Mouse (Mus musculus) heart, embryonic 12.5 days (tissue): Measurements from ENCODE around the gene Abcc2. TPM values are rescaled to one million over a fixed set of nuclear protein-coding genes. Genes with fewer than 3 reads are reported as not detected.

ENCODE experiments used
- ATAC-seq: fragments of 200-750 bp; cut with Nextera tagmentation; 2 replicates; pipeline ENCODE4 v1.8.0; 2017; ENCODE audit warnings: moderate TSS enrichment, moderate library complexity; ENCODE audit not compliant: insufficient number of reproducible peaks, low FRiP score
- H3K27ac ChIP-seq: fragments of 300-500 bp; sonication (generic); 2 replicates; pipeline ENCODE4 v1.5.1; 2016; ENCODE audit warnings: mild to moderate bottlenecking, moderate library complexity; ENCODE audit not compliant: poor library complexity, severe bottlenecking
- H3K27me3 ChIP-seq: fragments of 300-500 bp; sonication (generic); replicated peaks from 2 replicates; pipeline ENCODE4 v1.6.1; 2016; ENCODE audit warnings: mild to moderate bottlenecking, moderate library complexity
- H3K36me3 ChIP-seq: fragments of 300-500 bp; sonication (generic); 2 replicates; pipeline ENCODE4 v1.6.1; 2016; ENCODE audit warnings: mild to moderate bottlenecking, moderate library complexity
- H3K4me1 ChIP-seq: fragments of 300-500 bp; sonication (generic); replicated peaks from 2 replicates; pipeline ENCODE4 v1.6.1; 2016; ENCODE audit warnings: mild to moderate bottlenecking
- H3K4me2 ChIP-seq: fragments of 300-500 bp; sonication (generic); 2 replicates; pipeline ENCODE4 v1.6.1; 2016; ENCODE audit warnings: mild to moderate bottlenecking, moderate library complexity
- H3K4me3 ChIP-seq: fragments of 300-500 bp; sonication (generic); 2 replicates; pipeline ENCODE4 v1.5.1; 2016; ENCODE audit warnings: mild to moderate bottlenecking
- H3K9ac ChIP-seq: fragments of 300-500 bp; sonication (generic); 2 replicates; pipeline ENCODE4 v1.6.1; 2016; ENCODE audit warnings: mild to moderate bottlenecking, moderate library complexity
- H3K9me3 ChIP-seq: fragments of 300-500 bp; sonication (generic); replicated peaks from 2 replicates; pipeline ENCODE4 v1.6.1; 2016; ENCODE audit warnings: mild to moderate bottlenecking, moderate library complexity
- WGBS: fragments of 180-500 bp; shearing (Covaris S2); methylation state at CpG from one replicate; pipeline ENCODE4 v1.1.7; 2016; 5-methylcytosine and 5-hydroxymethylcytosine counted together
- polyA plus RNA-seq: library from polyadenylated mRNA; unstranded; fragments of >200 nt; fragmentation: Nextera tagmentation; extraction: Ambion mirVana; gene quantifications from 2 replicates; pipeline ENCODE4 v1.2.1, GENCODE M21; 2016

Abcc2 gene
- polyA plus RNA-seq, 1 experiment from 2014 or later = 0.45 TPM

DNA sequence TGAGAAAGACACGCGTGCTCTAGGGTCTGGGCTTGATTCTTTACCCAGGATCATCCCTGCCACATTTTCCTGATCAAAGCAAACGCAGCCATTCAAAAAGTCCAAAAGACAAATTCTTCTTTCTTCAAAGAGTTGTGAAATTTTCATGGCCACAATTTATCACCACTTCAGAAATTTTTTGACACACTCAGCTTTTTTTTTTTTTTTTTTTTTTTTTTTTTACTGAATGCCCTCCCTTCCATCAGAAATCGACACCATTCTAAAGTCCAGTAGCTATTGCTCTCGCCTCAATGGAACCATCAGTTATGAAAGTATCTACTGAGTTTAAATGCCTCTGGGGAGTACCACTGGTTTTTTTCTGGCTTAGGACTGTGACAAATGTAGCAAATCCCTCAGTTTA lies 1.6 kb upstream of the Abcc2 start:
- H3K27me3 ChIP-seq = peaks cover 3% of the 10 kb centered on the region; the same call in 1 of the 2 replicates
- H3K9me3 ChIP-seq = no peaks in the 10 kb centered on the region
- WGBS = 70% methylated on average over 5 of the region's 5 CpGs
- no peaks in the 10 kb centered on the region for H3K36me3 ChIP-seq
- no peak overlapping the region for H3K4me3 ChIP-seq
- no peak overlapping the region for H3K27ac ChIP-seq
- no peak for ATAC-seq
- no peak overlapping the region for H3K4me2 ChIP-seq
- no peak overlapping the region for H3K9ac ChIP-seq
- H3K4me1 ChIP-seq = no peaks in the 10 kb centered on the region

DNA sequence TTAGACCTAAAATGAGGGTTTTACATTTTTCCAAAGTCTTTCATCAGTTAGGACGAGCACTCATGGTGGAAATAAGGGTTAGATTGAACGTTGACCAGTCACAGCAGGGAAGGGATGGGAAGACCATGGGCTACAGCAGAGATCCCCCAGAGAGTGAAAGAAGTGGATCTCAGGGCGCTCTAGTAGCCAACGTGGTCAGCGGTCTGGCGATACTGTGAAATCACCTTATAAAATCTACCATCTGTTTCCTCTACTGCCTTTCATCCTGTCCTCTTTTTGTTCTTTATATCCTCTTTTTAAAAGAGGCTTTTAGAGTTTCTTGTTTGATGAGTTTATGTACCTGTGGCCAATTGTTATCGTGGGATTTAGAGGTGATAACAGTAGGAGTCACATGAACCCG lies 2.8 kb downstream of the Abcc2 start:
- no peak overlapping the region for H3K27ac ChIP-seq
- no peak overlapping the region for H3K9ac ChIP-seq
- no peak overlapping the region for H3K4me3 ChIP-seq
- ATAC-seq = no peak
- no peak overlapping the region for H3K4me2 ChIP-seq
- no peaks in the 10 kb centered on the region for H3K4me1 ChIP-seq
- WGBS = 69% methylated on average over 8 of the region's 8 CpGs
- H3K27me3 ChIP-seq = peaks cover 3% of the 10 kb centered on the region; the same call in 1 of the 2 replicates
- H3K36me3 ChIP-seq = no peaks in the 10 kb centered on the region
- H3K9me3 ChIP-seq = no peaks in the 10 kb centered on the region

DNA sequence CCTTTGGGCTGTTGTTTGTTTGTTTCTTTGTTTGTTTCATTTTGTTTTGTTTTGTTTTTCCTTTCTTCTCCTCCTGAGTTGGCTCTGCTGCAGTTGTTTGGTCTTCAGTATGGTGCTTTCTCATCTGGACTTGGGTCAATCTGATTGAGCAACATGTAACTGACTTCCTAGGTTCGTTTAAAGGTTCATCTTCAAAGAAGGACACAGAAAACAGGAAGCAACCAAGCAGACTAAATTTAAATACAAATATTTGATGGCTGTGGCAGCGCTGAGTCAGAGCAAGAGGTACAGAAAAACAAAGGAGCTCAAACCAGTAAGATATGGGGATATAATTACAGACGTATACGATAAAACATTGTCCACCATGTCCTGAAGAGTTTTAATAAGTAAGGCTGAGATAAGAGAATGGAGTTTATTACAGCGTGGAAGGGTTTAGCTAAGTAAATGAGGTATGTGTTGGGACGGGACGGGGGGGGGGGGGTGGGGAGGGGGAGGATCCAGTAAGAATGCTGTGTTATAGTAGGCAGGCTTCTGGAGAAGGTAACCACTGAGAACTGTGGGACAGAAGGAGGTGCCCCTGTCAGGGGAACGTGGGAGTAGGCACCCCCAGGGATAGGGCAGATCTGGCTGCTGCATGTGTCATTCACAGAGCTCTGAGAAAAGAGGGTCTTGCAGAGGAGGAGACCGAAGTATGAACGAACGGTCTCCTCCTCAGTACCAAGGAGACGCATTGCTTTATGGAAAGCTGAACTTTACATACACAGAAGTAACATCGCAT lies 4.4 kb downstream of the Abcc2 start:
- Histone ChIP-seq H3K4me1 (no peaks in the 10 kb centered on the region), H3K27me3 (peaks cover 3% of the 10 kb centered on the region; the same call in 1 of the 2 replicates), H3K4me2 (no peak overlapping the region), H3K9me3 (no peaks in the 10 kb centered on the region), H3K4me3 (no peak overlapping the region), H3K9ac (no peak overlapping the region), H3K36me3 (no peaks in the 10 kb centered on the region), H3K27ac (no peak overlapping the region)
- 74% methylated on average over 13 of the region's 13 CpGs for WGBS
- no peak for ATAC-seq

DNA sequence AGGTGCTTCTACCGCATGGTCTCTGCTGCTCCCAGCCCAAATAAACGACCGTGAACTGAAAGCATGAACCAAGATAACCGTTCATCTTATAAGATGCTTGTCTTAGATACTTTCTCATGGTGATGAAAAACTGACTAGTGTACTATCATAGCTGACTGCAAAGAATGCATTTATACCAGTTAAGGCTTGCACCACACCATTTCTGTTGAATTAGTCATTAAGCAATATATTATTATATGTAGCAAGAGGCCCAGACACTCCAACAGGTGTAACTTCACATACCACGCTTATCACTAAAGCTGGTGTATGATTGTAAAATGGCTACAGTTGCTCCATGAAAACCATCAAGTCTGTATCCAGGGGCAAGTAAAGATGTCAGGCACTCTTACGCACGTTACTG lies 7.8 kb downstream of the Abcc2 start:
- H3K4me3 ChIP-seq = no peak overlapping the region
- no peak overlapping the region for H3K4me2 ChIP-seq
- H3K36me3 ChIP-seq = no peaks in the 10 kb centered on the region
- no peak overlapping the region for H3K27ac ChIP-seq
- H3K27me3 ChIP-seq = no peaks in the 10 kb centered on the region; the same call in 1 of the 2 replicates
- WGBS = 82% methylated on average over 7 of the region's 7 CpGs
- no peaks in the 10 kb centered on the region for H3K4me1 ChIP-seq
- no peaks in the 10 kb centered on the region for H3K9me3 ChIP-seq
- no peak overlapping the region for H3K9ac ChIP-seq
- ATAC-seq = no peak

DNA sequence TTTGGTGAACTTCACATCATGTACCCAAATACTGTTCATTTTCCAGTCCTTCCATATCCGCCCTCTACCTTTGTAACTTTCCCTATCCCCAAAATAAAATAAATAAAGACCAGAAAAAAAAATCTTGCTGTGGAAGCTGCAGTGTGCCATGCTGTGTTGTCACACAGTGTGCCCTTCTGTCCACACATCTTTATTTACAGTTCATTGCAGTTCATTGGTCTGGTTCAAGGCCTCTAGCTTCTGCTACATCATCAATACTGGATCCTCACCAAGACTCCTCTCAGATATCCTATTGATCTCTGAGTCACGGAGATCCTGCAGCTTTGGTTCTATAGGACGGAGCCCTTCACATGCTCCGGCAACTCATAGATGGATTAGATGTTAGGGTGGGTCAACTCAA lies 10.5 kb downstream of the Abcc2 start:
- no peaks in the 10 kb centered on the region for H3K9me3 ChIP-seq
- H3K36me3 ChIP-seq = no peaks in the 10 kb centered on the region

DNA sequence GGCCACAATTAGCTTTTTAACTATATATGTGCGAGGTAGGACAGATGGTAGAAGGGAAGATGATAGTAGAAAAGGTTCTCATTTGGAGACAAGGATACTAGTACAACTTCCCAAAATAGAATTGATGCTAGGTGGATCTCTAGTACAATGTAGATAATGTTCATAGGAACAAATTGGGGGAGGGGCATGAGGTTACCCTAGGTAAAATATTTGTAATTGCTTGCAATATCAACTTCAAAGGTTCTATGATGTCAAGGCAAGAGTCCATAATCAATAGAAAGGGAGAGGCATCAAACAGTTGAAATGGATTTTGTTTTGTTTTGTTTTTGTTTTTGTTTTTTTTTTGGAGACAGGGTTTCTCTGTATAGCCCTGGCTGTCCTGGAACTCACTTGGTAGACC lies 12.0 kb downstream of the Abcc2 start:
- ATAC-seq = no peak
- H3K9ac ChIP-seq = no peak overlapping the region
- H3K27me3 ChIP-seq = no peaks in the 10 kb centered on the region
- H3K4me2 ChIP-seq = no peak overlapping the region
- WGBS = 88% methylated on average over 1 of the region's 1 CpGs
- no peaks in the 10 kb centered on the region for H3K36me3 ChIP-seq
- no peak overlapping the region for H3K27ac ChIP-seq
- H3K9me3 ChIP-seq = no peaks in the 10 kb centered on the region
- no peak overlapping the region for H3K4me3 ChIP-seq
- no peaks in the 10 kb centered on the region for H3K4me1 ChIP-seq

More for the DNA sequence above, 10.5 kb downstream of the Abcc2 start:
- no peaks in the 10 kb centered on the region for H3K4me1 ChIP-seq
- no peak overlapping the region for H3K4me3 ChIP-seq
- no peak overlapping the region for H3K4me2 ChIP-seq
- WGBS = 73% methylated on average over 4 of the region's 4 CpGs
- no peaks in the 10 kb centered on the region for H3K27me3 ChIP-seq
- no peak overlapping the region for H3K9ac ChIP-seq
- H3K27ac ChIP-seq = no peak overlapping the region
- ATAC-seq = no peak

DNA sequence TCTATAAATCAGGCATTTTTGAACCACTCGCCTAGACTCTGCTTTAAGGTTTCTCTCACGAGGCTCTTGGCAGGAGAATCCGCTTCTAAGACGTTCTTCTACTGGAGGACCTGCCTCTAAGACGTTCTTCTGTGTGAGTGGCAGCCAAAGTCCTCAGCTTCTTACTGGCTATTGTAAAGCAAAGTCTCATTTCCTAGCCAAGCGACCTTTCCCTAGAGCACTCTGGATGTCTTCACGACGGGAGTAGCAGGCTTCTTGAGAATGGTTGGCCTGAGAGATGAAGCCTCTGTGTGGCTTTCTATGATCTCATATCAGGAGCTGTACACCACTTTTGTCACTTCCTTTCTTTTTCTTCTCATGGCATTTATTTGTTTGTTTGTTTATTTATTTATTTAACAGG lies 13.5 kb downstream of the Abcc2 start:
- no peaks in the 10 kb centered on the region for H3K4me1 ChIP-seq
- H3K36me3 ChIP-seq = no peaks in the 10 kb centered on the region
- no peaks in the 10 kb centered on the region for H3K27me3 ChIP-seq
- no peak overlapping the region for H3K9ac ChIP-seq
- H3K4me2 ChIP-seq = no peak overlapping the region
- no peak for ATAC-seq
- WGBS = 79% methylated on average over 8 of the region's 8 CpGs
- no peaks in the 10 kb centered on the region for H3K9me3 ChIP-seq
- H3K27ac ChIP-seq = no peak overlapping the region
- no peak overlapping the region for H3K4me3 ChIP-seq

DNA sequence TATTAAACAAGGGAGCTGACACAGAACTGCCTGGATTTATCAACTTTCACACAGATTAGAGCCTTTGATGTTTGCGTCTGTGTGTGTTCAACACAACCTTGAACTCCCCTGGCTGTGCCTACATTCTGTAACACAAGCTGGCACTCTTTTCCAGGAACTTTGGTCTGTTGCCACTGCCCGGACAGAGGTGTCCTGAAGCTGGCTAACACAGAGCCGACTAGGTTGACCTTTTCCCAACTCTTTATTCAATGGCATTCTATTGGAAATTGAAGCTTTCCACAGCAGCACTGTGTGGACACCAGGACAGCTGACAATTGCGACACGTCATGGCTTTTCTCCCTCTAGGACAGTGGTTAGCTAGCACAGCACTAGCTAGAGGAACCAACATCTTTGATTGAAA lies 15.2 kb downstream of the Abcc2 start:
- H3K36me3 ChIP-seq = no peaks in the 10 kb centered on the region
- H3K9ac ChIP-seq = no peak overlapping the region
- no peak for ATAC-seq
- H3K4me2 ChIP-seq = no peak overlapping the region
- no peak overlapping the region for H3K27ac ChIP-seq
- no peaks in the 10 kb centered on the region for H3K27me3 ChIP-seq
- H3K9me3 ChIP-seq = no peaks in the 10 kb centered on the region
- H3K4me1 ChIP-seq = no peaks in the 10 kb centered on the region
- H3K4me3 ChIP-seq = no peak overlapping the region
- 62% methylated on average over 5 of the region's 5 CpGs for WGBS

DNA sequence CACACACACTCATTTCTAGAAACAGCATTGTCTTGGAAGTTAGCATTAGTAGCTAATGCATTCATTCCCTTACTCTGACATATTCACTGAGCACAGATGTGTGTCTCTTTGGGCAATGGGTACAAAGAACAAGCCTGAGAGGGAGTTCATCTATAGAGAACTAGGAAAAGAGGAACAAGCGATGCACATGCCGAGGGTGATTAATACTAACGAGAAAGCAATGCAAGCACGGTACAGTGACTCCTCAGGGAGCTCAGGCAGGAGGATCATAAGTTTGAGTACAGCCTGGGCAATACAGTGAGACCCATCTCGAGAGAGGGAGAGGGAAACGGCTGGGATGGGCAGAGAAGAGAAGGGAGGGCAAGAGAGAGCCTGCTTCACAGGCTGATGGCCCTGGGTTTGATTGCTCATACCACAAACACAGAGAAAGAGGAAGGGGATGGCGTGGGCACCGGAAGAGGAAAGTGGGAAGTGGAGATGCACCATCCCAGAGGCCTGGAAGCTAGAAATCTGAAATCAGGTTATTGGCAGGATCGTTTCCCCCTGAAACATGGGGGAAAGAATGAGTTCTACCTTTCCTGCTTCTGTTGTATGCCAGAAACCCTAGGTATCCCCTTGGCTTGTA lies 19.5 kb downstream of the Abcc2 start:
- ATAC-seq = no peak
- Histone ChIP-seq H3K27me3 (no peaks in the 10 kb centered on the region), H3K4me2 (no peak overlapping the region), H3K4me3 (no peak overlapping the region), H3K9ac (no peak overlapping the region), H3K36me3 (no peaks in the 10 kb centered on the region), H3K9me3 (no peaks in the 10 kb centered on the region), H3K27ac (no peak overlapping the region), H3K4me1 (no peaks in the 10 kb centered on the region)
- 69% methylated on average over 9 of the region's 9 CpGs for WGBS

DNA sequence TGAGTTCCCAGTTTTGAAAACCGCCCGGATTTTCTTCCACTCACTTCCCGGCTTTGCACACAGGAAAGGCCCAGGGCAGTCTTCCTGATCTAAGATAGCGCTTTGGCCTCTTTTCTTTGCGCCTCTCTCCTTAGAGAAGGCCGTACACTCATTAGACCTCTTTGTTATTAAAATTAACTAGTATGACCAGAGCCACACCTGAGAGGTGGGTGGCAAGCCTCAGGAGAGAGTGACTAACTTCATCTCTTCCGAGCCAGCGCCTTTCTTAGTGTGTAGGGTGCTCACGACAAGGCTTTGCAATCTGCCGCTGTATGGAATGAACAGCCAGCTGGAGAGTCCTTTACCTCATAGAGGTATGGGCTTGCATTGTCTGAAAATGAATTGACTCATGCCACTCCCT lies 21.9 kb downstream of the Abcc2 start:
- H3K9ac ChIP-seq = no peak overlapping the region
- H3K4me2 ChIP-seq = no peak overlapping the region
- no peak overlapping the region for H3K27ac ChIP-seq
- H3K27me3 ChIP-seq = no peaks in the 10 kb centered on the region
- H3K4me1 ChIP-seq = no peaks in the 10 kb centered on the region
- no peak for ATAC-seq
- no peaks in the 10 kb centered on the region for H3K36me3 ChIP-seq
- no peak overlapping the region for H3K4me3 ChIP-seq
- WGBS = 72% methylated on average over 10 of the region's 10 CpGs
- H3K9me3 ChIP-seq = no peaks in the 10 kb centered on the region

DNA sequence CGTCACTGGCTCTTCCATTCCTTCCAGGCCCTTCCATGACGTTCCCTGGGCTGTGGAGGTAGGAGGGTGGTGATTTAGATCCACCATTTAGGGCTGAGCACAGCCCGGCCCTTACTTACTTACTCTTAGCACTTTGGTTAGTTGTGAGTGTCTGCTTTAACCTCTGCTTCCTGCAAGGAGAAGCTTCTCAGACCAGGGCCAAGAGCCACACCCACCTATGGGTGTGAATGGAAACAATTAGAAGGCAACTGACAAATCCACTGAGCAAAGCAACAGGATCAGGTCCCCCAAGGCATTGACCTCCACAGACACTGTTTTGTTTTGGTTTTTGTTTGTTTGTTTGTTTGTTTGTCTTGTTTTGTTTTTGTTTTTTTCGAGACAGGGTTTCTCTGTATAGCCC lies 27.3 kb downstream of the Abcc2 start:
- ATAC-seq = no peak
- 37% methylated on average over 4 of the region's 4 CpGs for WGBS
- H3K4me2 ChIP-seq = no peak overlapping the region

More for the DNA sequence above, 27.3 kb downstream of the Abcc2 start:
- H3K36me3 ChIP-seq = no peaks in the 10 kb centered on the region
- H3K27me3 ChIP-seq = no peaks in the 10 kb centered on the region
- no peak overlapping the region for H3K9ac ChIP-seq
- H3K4me3 ChIP-seq = no peak overlapping the region
- no peaks in the 10 kb centered on the region for H3K9me3 ChIP-seq
- H3K4me1 ChIP-seq = 0 out of 2 replicates have a peak, but pooled peaks cover 4% of the 10 kb centered on the region
- no peak overlapping the region for H3K27ac ChIP-seq
